Mouse (Mus musculus) G1E (cell line): ENCODE measurements around the gene Dock4.

ENCODE experiments used
- CTCF ChIP-seq: IDR thresholded peaks from 2 replicates; pipeline ENCODE4 v1.5.1; 2012; ENCODE audit warnings: low read depth, low read length, inconsistent platforms, mixed read lengths
- GATA2 ChIP-seq: IDR thresholded peaks from 2 replicates; pipeline ENCODE4 v1.6.1; 2012; ENCODE audit warnings: low read depth, low read length, inconsistent platforms, borderline replicate concordance

GRCm38 (mm10) chr12:40497806-40498205, 52.1 kb downstream of the Dock4 start:
- TF ChIP-seq GATA2 (no peak), CTCF (no peak)
